Mouse (Mus musculus) thymus, postnatal 36 days (tissue): ENCODE results near the gene Ttn.

ENCODE experiments used
- DNase-seq, 2 experiments: peaks; one replicate each; pipeline ENCODE4 v3.0.0; 2022; ENCODE audit warnings: mixed read lengths in 2 of 2

Ttn gene

DNA sequence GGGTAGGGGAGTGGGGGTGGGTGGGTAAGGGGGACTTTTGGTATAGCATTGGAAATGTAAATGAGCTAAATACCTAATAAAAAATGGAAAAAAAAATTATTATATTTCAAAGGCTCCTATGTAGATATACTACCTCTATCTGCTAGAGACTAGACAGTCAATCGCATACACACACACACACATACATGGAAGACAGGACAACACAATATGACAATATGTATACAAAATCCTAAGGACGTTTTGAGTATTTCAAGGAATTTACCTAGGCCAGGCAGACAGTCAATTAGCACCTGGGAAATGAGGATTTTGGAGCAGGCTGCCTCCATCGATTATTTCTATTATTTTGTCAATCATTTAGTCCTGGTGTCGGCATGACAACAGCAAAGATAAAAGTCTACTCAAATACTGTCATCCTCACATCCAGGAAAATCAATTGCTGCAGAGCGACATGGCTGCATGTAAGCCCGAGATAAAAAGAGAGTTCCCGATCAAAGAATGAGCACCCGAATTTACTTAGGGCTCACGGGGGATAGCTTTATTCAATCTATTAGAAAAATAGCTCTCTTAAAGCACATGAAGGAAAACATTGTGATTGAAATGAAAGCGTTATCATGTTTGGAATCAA, 20.8 kb downstream of the Ttn start:
- no peak for DNase-seq

DNA sequence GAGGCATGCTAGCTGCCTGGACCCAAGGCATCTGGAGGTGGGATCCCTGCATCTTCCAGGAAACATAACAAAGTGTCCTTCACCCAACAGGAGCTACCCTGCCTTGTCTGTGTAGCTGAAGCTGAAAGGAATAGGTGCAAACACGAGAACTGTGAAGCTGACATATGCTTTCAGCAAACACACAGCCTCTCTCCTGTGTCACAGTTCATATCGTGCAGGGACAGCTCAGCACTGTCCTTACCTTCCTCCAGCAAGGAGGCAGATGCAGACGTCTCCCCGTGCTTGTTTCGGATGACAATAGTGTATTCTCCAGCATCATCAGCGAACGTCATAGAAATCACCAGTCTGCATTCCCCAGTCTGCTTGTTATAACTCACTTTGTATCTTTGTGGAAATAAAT, 32.6 kb downstream of the Ttn start:
- DNase-seq: no peak

DNA sequence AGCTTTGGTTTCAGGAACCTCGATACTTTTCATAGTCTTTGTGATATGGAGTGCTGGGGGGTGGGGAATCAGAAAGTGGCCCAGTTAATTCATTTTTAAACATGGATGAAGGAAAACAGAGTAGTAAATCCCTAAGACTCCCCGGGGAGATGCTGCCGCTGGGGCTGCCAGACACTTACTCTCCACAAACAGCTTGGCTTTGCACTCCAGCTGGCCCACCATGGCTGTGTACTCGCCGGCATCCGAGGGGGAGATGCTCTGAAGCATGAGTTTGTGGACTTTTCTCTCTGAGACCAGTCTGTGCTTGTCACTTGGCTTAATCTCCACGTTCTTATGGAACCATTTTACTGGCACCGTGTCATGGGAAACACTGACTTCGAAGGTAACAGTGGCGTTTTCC, 43.8 kb downstream of the Ttn start:
- DNase-seq: no peak

DNA sequence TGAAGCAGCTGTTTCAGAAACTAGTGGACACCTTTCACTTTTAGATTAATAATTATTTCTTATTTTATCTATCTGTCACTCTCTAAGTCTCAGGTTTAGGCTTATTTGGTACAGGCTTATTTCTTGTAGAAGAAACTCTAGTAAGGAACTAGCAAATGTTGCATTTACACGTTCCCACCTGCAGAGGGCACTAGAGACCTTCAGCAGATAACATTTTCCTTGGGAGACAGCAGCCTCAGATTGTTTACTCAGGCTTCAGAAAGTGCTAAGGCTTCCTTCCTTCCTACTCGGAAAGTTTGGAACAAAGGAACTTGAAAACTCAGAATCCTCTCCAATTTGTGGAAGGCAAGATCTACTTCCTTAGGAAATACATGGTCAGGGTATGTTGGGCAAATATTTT, 52.6 kb downstream of the Ttn start:
- DNase-seq: no peak

DNA sequence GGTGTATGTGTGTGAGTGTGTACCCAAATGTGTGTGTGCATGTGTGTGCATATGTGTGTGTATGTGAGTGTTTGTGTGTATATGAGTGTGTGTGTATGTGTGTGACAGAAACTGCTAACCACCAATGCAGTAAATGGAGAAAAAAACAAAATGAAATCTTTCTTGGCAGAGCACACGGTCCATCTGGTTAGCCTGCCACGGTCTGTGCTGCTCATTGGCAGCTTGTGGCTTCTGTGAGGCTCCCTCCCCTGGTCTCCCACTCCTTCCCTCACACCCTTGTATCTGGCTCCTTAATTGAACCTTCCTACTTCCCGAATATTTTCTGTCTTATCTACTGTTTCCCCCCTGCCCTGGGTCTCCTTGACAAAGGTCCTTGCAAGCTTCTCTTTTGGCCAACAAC, 53.5 kb downstream of the Ttn start:
- no peak for DNase-seq

DNA sequence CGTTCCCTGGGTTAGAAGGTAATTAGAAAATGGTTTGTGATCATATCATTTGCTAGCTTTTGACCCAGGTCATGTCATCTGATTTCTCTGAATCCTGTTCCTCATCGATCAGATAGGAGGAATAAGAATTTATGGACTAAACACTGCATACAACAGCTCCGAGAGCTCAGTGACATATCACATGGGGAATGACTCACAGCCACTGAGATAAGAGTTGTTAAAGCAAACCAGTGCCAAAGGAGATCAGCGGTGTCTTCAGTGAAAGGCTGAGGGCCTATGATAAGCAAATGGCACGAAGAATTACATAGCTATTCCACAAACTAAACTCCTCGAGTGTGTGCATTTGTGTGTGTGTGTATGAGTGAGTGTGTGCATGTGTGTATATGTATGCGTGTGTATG, 54.0 kb downstream of the Ttn start:
- no peak for DNase-seq

DNA sequence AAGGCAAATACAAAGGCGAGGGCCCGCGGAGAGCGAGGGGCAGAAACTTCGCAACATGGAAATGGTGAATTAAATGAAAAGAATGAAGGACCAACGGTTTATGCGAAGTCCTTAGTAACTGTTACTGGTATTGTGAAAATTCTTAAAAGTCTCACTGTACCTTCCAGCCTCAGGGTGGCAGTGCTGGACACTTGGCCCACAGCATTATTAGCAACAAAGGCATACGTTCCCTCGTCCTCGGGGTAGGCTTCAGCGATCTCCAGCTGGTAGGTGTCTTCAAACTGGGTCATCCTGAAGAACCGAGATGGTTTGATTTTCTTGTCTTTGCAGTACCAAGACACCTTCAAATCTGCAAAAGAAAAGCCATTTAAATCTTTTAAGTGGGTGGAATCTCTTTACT, 55.4 kb downstream of the Ttn start:
- no peak for DNase-seq

DNA sequence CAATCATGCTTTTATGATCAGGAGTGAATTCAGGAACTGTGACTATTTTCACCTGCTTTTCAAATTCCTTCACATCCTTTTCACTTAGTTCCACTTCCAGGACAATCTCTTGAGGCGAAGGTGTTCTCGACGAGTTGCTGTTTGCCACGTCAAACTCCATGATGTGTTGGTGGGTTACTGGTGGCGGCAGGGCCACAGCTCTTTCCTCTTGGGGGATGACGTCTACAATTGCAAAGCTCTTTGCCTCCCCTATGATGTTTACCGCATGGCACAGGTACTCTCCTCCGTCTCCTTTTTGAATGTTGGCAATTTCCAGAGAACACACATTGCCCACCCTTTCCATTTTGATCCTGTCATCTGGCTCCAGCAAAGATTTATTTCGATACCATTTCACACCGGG, 67.4 kb downstream of the Ttn start:
- no peak for DNase-seq

DNA sequence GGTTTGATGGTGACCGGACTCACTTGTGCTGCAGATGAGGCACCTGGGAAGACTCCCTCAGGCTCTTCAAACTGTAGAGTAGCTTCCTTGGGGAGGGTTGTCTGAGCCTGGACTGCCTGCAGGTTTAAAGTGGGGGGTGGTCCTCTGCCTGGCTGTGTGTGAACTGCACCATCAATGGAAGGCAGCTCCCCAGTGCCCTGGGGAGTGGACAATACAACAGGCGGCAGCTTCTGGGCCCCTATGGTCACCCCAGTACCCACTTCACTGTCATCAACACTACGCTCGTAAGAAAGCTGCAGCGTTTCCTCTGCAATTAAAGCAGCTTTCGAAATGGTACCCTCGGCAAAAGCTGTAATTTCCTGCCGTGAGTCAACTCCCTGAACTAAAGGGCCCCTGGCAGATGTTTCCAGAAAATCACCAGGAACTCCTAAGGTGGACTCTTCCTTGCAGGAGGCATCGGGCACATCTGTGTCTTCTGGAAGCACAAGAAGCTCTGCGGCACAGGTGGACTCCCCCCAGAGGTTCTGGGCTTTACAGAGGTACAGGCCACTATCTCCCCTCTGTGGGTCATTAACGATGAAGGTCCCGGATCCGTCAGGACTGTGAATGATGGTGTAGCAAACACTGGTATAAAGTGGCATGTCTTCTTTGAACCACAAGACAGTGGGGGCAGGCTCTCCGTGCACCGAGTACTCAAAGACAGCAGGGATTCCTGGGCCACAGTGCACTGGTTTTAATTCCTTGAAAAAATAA, 73.5 kb downstream of the Ttn start:
- DNase-seq: no peak

DNA sequence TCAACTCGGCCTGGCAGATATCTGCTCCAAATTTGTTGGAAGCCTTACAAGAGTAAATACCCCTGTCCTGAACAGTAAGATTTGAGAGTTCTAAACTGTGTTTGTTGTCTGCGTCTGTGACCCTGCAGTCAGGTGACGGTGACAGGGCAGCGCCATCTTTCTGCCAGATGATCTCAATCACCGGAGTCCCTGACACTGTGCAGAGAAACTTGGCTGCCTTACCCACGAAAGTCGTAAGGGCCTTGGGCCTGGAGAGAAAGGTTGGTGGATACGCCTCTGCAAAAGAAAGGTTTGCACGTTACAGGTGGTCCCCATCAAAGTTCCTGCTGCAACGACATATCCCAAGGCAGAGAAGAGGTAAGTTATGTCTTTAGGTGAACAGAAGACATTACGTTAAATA, 79.0 kb downstream of the Ttn start:
- no peak for DNase-seq

DNA sequence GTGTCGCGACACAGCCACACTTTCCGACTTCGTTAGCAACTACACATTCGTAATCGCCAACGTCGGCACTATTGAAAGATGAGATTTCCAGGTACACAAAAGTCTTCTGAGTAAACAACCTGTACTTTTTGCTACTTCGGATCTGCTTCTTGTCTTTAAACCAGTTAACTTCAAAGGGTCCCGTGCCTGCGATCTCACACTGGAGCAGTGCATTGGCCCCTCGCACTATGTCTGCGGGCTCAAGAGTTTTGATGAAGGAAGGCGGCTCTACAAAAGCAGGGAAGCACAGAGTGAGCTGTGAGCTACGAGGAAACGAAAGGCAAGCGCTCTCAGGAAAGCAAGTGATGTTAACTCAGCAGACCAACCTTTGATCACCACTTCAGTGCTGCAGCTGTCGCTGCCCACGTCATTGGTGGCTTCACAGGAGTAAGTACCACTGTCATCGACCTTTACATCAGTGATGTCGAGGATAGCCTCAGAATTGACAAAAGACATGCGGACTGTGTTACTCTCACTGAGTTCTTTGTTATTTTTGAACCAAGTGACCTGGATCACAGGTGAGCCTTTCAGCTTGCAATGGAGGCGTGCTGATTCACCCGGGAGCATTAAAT, 80.8 kb downstream of the Ttn start:
- DNase-seq: no peak

DNA sequence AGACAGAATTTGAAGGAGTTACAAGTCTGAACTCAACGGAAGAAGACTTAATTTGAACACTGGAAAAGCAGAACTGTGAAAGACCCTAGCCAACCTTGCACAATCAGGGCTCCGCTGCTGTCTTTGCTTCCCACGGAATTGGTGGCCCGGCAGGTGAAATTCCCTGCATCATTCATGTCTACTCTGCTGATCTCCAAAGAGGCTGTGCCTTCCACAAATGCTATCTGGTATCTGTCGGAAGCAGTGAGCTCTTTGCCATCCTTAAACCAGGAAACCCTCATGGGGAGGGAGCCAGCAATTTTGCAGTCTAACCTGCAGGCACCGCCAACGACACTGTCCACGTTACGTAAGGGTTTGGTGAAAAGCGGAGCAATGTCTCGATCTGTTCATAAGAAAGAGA, 82.5 kb downstream of the Ttn start:
- no peak for DNase-seq

DNA sequence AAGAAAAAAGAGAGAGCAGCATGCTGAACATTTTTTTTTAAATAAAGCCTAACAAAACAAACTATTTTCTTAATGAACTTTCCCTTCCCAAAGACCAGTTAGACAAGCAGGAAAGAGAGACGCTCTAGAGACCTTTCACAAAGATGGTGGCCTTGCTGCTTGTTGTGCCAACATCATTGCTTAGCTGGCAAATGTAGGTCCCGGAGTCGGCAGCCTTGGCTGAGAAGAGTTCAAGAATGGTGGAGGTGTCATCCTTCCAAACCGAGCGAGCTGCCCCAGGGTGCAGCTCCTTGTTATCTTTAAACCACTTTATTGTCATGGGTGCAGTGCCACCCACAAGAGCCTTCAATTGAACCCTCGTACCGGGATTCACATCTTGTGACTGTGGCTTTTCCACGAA, 85.4 kb downstream of the Ttn start:
- DNase-seq: no peak

DNA sequence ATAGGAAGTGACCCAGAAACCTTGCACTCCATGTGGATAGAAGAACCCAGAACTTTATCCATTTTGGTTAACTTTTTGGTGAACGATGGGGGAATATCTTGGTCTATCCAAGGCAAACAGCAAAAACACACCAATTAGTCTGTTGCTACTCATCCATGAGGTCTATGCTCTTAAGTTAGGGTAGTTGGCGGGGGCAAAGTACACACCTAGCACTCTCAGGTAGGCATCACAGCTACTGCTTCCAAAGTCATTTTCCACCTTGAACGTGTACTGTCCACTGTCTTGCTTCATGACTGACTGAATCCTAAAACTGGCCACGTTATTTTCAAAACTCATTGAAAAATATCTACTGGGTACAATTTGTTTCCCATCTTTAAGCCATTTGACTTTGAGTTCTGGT, 87.0 kb downstream of the Ttn start:
- no peak for DNase-seq

DNA sequence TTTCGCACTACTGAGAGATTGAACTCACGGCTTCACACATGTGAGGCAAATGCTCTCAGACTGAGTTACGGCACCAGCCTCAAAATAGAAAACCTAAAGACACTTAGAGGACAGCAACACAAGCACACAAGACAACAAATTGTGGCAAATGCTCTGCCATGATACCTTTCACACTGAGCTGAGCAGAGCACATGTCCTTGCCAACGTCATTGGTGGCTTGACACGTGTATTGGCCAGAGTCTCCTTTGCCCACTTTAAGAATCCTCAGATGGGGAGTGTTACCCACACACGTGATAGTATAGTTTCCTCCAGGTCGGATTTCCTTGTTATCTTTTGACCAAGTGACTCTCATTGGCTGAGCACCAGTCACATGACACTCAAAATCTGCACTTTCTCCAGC, 93.6 kb downstream of the Ttn start:
- no peak for DNase-seq

DNA sequence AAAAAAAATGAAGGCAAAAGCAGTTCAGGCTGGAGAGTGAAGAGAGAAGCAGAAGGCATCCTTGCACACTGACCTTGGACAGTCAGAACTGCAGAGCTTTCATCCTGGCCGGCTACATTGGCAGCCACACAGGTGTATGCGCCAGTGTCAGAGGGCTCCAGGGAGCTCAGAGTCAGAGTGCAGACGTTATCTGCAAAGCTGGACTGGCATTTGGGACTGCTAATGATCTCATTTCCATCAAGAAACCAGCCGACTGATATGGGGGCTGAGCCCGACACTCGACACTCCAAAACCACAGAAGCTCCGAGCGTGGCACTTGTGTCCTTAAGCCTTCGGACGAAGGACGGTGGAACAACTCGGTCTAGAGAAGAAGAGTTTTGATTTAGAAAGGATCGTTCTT, 96.5 kb downstream of the Ttn start:
- no peak for DNase-seq

DNA sequence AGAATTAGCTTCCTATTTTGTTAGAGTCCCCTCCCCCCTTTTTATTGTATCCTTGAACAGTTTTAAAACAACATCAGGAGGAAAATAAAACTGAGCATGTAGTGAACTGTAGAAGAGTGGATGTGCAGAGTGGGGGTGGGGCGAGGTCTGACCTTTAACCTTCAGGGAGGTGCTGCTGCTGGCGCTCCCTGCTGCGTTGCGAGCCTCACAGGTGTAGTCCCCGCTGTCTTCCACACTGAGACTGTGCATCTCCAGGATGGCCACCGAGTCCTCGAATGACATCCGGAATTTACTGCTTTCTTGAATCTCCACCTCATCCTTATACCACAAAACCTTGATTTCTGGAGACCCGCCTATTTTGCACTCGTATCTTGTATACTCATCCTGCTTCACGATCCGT, 100.9 kb downstream of the Ttn start:
- DNase-seq: no peak

DNA sequence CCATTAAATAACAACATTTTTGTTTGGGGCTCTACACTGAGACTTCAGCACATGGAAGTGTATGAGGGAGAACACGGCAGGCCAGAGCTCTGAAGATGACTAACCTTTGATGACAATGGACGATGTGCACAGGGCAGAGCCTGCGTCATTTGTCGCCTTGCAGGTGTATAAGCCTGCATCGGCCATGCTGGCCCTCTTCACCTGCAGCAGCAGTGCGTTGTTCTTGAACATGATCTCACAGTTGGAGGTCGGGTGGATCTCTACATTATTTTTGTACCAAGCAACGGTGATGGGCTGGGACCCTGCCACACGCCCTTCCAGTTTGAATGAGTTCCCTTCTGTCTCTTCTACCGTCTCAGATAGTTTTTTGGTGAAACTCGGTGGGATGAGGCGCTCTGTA, 106.8 kb downstream of the Ttn start:
- DNase-seq: no peak

DNA sequence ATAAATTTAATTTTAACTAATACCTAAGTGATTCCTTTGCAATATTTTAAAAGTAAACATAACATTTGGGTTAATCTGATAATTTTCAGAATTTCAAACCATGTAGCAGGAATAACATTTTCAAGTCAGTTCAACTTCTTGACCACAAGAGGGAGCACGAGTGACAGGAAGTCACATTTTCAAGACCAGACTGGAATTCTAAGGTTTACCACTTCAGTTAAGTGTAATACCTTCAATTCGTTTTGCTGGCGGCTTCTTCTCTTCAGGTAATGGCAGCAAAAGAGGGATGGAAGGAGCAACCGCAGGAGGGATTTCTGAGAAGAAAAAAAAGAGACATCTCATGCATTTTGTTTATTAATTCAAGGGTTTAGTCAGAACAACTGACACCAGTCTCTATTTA, 115.4 kb downstream of the Ttn start:
- no peak for DNase-seq

DNA sequence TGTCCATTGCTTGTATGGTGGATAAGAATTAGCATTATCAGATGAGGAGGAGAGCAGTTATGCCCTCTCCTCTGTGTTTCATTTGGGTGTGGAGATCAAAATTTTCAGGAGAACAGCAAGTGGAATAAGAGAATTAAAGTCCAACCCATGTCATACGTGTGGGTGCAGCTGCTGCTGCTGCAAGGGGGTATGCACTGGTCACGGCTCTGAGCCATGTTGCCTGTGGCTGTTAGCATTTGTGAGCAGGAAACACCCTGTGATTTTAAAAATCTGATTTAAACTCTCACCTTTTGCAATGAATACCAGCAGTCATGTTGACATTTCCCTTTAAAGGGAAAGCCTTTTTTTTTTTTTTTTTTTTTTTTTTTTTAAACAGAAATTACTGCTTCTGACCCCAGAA, 116.8 kb downstream of the Ttn start:
- DNase-seq: no peak

DNA sequence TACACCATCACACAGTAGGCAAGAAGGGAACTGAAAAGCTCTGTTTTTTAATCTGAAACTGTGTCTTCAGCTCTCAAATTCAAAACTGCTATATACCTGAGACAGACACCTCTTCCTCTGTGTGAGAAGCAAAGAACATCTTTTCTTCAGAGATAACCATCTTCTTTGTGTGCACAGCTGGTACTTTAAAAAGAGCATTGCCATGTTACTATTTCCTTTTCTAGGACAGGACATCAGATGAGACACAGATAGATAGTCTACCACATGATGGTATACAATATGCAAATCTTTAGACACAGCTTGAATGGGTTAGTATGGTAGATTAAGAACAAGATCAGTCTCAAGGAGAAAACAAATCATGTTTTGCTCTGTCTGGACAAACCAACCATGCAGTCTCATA, 121.0 kb downstream of the Ttn start:
- DNase-seq: no peak

DNA sequence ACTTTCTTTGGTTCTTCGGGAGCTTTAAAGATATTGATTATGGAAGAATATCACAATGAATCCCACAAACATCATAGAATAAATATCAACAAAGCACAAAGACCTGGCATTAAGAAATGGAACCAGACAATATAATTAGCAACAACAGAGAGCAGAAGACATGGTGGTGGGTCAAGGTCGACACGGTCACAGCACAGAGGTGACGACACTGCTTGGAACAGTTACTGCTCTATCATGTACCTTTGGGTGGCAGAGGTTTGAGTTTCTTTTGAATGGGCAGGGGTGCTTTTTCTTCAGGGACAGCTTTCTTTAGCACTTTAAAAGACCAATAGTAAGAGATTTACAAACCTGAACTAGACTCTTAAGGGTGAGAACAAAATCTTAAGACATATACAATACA, 132.3 kb downstream of the Ttn start:
- DNase-seq: no peak

DNA sequence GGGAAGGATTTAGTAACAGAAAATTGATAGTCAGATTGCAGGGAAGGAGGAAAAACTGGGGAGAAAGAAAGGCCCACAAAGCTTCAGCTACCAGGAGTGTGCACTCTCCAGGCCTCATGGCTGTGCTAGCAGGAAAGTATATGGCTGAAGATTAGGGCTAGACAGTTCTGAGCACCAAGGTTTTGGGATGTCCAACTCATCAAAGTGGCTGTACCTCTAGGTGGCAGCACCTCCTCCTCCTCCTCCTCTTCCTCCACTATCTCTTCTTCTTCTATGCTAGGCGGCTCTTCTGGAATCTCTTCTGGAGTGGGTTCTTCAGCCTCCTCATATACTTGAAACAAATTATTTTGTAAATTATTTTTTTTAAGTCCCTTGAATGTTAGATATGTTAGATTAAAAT, 139.2 kb downstream of the Ttn start:
- DNase-seq: no peak

DNA sequence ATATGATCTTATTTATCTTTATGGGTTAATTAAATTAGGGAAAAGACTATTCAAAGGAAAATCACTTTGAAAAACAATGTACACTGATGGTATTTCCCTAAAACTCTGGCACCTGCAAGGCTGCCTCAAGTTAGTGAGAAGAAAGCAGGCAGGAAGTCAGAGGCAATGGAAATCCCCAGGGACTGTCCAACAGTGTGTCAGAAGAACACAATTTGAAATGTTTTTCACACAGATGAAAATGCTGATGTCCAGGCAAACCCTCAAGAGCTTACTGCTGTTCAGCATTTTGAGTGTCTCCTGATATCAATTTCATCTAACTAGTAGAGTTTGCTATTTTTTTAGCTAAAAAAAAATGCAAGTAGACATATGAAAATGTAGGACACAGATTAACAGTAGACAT, 161.9 kb downstream of the Ttn start:
- DNase-seq: no peak

DNA sequence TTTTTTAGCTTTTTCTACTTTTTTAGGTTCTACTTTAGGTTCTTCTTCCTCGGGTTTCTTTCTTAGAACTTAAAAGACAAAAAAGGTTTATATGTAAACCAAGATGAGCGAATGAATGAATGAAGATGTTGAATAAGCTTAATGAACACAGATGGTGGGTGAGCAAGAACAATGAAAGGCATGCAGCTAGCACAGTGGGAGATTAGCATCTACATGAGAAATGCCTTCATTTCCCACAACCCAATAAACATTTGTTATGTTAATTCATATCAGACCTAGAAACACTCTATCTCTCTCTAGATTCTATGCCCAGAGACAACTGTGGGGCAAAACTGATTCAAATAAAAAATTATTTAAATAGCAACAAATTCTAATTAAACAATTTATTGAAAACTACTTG, 164.6 kb downstream of the Ttn start:
- no peak for DNase-seq
